Mouse (Mus musculus): ENCODE data around the gene Ndufv3.

DNA sequence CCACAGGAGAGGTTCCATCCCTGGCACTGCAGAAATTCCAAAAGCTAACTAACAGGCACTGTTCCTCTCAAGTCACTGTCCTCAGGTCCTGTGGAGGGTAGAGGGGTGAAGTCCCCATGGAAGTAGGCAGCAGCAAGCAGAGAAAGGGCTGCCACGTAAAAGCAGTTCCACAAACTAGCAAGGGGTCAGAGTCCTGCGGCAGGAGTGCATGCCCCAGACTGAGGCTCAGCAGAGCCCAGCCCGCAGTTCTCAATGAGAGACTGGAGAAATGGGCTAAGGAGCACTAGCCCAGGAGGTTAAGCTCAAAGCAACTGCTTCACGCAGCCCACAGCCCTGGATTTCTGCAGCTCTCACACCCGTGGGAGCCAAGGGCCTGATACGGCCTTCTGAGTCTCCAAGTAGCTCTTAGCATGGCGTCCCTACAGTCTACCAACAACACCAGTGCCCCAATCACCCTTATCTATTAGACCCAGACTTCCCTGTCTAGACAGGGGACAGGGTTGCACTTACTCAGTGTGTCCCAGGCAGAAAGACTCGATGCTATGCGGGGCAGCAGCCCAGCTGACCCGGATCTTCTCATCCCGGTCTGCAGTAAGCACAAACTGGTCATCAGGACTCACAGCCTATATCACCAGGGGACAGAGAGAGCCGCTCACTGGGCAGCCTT lies 17.5 kb upstream of the Ndufv3 start:
- TF ChIP-seq CTCF (IDR thresholded peaks at IDR 0.05; ENCODE audit: borderline replicate concordance, extremely low read depth, insufficient read depth, insufficient read length) (no peak), POLR2A (IDR thresholded peaks at IDR 0.05; ENCODE audit: borderline replicate concordance, extremely low read depth, insufficient read depth, insufficient read length, poor library complexity, severe bottlenecking) (no peak)
